10 mouse cellular contexts compared by ENCODE assay signal in the genomic region with DNA sequence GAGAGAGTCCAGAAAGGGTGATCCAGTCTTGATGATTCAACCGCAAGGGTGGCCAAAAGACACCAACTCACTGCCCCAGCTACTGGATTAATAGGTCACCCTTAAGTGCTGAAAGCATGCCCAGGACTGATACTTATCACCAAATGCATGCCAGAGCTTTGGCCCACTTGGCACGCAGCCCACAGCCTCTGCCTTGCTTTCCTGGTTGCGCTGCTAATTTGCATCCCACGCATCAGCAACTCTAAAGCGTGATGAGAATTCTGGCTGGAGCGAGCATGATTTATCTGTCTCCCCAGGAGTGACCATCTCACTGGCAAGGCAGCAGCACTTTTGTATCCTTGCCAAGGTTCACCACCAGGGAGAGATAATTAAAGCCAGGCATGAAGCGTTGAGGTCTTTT. TPM values are rescaled to one million over a fixed set of nuclear protein-coding genes. Genes with fewer than 3 reads are reported as not detected.
DNase-seq lines count a peak whose midpoint lies in the region; ATAC-seq lines count a peak whose summit lies in the region.
"Had no signal": no experiment of that assay in that cellular context is flagged by ENCODE, and none has a peak within 500 bp of the region (broad histone marks: within the 10 kb centered on the region; RNA-seq: fewer than 3 reads in every experiment).

No protein-coding gene starts in this region.

- 55% methylated on average over 7 of the region's 7 CpGs for WGBS in midbrain, embryonic 15.5 days
- WGBS in midbrain, embryonic 16.5 days: 59% methylated on average over 7 of the region's 7 CpGs

- H3K9me3 ChIP-seq in midbrain, embryonic 15.5 days: no peaks in the 10 kb centered on the region
- H3K9me3 ChIP-seq in midbrain, embryonic 16.5 days (replicated peaks; ENCODE audit: control insufficient read depth, low read length, poor library complexity, severe bottlenecking): no peaks in the 10 kb centered on the region; the same call in 1 of the 2 replicates

- peak; percentile 47 for DNase-seq in cerebellum, adult 11 months
- DNase-seq in gonadal fat pad, adult 2 months (ENCODE audit: low read depth): peak; percentile 94
- peak; percentile 15 for DNase-seq in ovary, postnatal 10 days (ENCODE audit: low spot score)
- DNase-seq in thymus, postnatal 10 days (ENCODE audit: low spot score in 2 of 2): no peak
- DNase-seq in frontal cortex, postnatal 36 days (ENCODE audit: low spot score in 2 of 2): no peak

- 0 out of 2 replicates have a peak overlapping the region, but pooled peaks have one; percentile 2 for H3K27ac ChIP-seq in midbrain, embryonic 15.5 days
- no peak overlapping the region for H3K27ac ChIP-seq in midbrain, embryonic 16.5 days (ENCODE audit: low read length)
- H3K27ac ChIP-seq: heart, adult 2 months had no signal

- ATAC-seq in cerebellum, adult (ENCODE audit: insufficient number of reproducible peaks, low FRiP score, low TSS enrichment): no peak
- ATAC-seq in midbrain, embryonic 15.5 days (replicated peaks): no peak
- ATAC-seq in midbrain, embryonic 16.5 days: no peak
- ATAC-seq: CD4-positive, CD25-positive, alpha-beta regulatory T cell, adult 4 months had no signal

- no peak overlapping the region for H3K9ac ChIP-seq in midbrain, embryonic 15.5 days
- H3K9ac ChIP-seq in midbrain, embryonic 16.5 days (ENCODE audit: low read depth, low read length): no peak overlapping the region

- 0 out of 2 replicates have a peak, but pooled peaks cover 4% of the 10 kb centered on the region for H3K4me1 ChIP-seq in midbrain, embryonic 15.5 days
- H3K4me1 ChIP-seq in midbrain, embryonic 16.5 days (ENCODE audit: control insufficient read depth, insufficient read depth, low read length): peaks cover 4% of the 10 kb centered on the region; the same call in 1 of the 2 replicates

- no peaks in the 10 kb centered on the region for H3K27me3 ChIP-seq in midbrain, embryonic 15.5 days (replicated peaks)
- no peaks in the 10 kb centered on the region for H3K27me3 ChIP-seq in midbrain, embryonic 16.5 days (ENCODE audit: control insufficient read depth, insufficient read depth, low read depth, low read length)

- no peak overlapping the region for H3K4me3 ChIP-seq in midbrain, embryonic 15.5 days
- H3K4me3 ChIP-seq in midbrain, embryonic 16.5 days (ENCODE audit: low read depth, low read length): no peak overlapping the region
- H3K4me3 ChIP-seq: heart, adult 2 months had no signal

- H3K36me3 ChIP-seq in midbrain, embryonic 15.5 days (replicated peaks): no peaks in the 10 kb centered on the region
- no peaks in the 10 kb centered on the region for H3K36me3 ChIP-seq in midbrain, embryonic 16.5 days (ENCODE audit: control insufficient read depth, insufficient read depth, low read length)

- H3K4me2 ChIP-seq in midbrain, embryonic 15.5 days: no peak overlapping the region
- no peak overlapping the region for H3K4me2 ChIP-seq in midbrain, embryonic 16.5 days (ENCODE audit: low read length)

RNA-seq across cellular contexts. Expression of a gene that starts 29.9 kb away (rescaled TPM):
- 18.5 and 18.8 TPM in 2 replicates for polyA plus RNA-seq in midbrain, embryonic 15.5 days (2015; fragmentation: Nextera tagmentation; extraction: Ambion mirVana)
- polyA plus RNA-seq in midbrain, embryonic 16.5 days (2015; fragmentation: Nextera tagmentation; extraction: Ambion mirVana): 18.0 and 19.8 TPM in 2 replicates
- 17.7 and 26.6 TPM in 2 replicates for polyA plus RNA-seq in gonadal fat pad, adult 2 months (2012; rRNA removed)

Comparison
In these comparisons a context has a peak if more than half of its experiments do, and no peak if none do; other contexts are left out.
1. DNase-seq: peak in cerebellum, adult 11 months (single experiment), gonadal fat pad, adult 2 months (single experiment) and ovary, postnatal 10 days (single experiment); none in thymus, postnatal 10 days (0 of 2) and frontal cortex, postnatal 36 days (0 of 2).